Mouse (Mus musculus): ENCODE measurements at regions not wholly inside any gene's neighbourhood (a gene's known extent, or its start where the extent isn't known, plus 50 kb on each side); places are given as distances from the start of the nearest gene placed in this dataset.

DNA sequence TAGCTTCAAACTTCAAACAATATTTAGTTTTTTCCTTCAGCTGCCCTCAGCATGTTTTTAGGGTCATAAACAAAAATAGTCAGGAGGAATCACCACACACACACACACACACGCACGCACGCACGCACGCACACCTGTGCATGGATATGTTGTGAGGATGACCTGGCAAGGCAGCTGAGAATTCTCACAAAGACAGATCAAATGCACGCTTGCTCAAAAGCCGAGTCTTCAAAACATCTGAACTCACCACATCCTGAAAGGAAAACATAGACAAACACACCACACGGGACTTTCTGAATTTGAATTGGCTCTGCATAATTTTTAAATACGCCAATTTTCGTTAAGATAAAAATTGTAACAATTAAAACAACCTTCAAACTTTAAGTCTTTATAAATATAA is 52.7 kb upstream of the Foxq1 start:
- no peak for DNase-seq (ENCODE audit: low spot score in 2 of 2)

GRCm38 (mm10) chr13:31503832-31504231 is 52.1 kb upstream of the Foxq1 start:
- DNase-seq (ENCODE audit: low spot score in 2 of 2), result no peak

- peak; percentile 22 to 34 for DNase-seq (ENCODE audit: low spot score in 2 of 2)
Observed at GRCm38 (mm10) chr13:31504316-31504715, 51.6 kb upstream of the Foxq1 start.

DNA sequence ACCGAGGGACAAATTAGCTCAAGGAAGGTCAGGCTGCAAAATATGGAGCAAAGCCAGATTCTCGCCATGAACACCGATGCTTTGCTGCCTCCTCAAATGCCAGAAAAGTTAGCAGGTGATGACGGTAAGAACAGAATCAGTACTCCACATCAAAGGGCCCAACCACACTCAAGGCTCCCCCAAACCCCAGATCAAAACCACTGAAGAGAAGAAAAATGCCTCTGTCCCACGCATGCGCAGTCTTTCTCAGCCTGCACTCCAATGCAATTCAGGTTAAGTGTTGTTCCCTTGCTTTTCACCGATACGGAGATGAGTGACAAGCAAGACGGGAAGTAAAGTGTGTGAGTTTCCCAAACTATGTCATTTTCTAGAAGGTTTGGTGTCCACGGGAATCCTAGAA is 50.5 kb upstream of the Foxq1 start:
- peak; percentile 17 to 18 for DNase-seq (ENCODE audit: low spot score in 2 of 2)
